Mouse (Mus musculus): ENCODE measurements around the gene Ndufa7. TPM values are rescaled to one million over a fixed set of nuclear protein-coding genes. Genes with fewer than 3 reads are reported as not detected.
"Not testable (repeated sequence)": the region's sequence is repeated elsewhere in the genome, so short reads cannot be mapped to it uniquely, and the experiment has no call there.

Ndufa7 gene
- polyA plus RNA-seq, 1 experiment from 2014 or later = 707 TPM

- WGBS = 78% methylated on average over 11 of the region's 11 CpGs
Measured at GRCm38 (mm10) chr17:33874411-33874810, 50.0 kb downstream of the Ndufa7 start.

GRCm38 (mm10) chr17:33875797-33876196 lies 51.4 kb downstream of the Ndufa7 start:
- H3K4me1 ChIP-seq (ENCODE audit: control insufficient read depth in 2 of 2, insufficient read depth in 2 of 2, low read length in 2 of 2); H3K9ac ChIP-seq (ENCODE audit: low read length); H3K4me2 ChIP-seq (ENCODE audit: low read length); H3K9me3 ChIP-seq (ENCODE audit: control insufficient read depth, low read length); H3K27me3 ChIP-seq (ENCODE audit: control insufficient read depth, insufficient read depth, low read length); H3K27ac ChIP-seq (replicated peaks in 1 of 2; ENCODE audit: control insufficient read depth in 1 of 2, insufficient read depth in 1 of 2, low read depth in 2 of 2, low read length in 2 of 2); H3K4me3 ChIP-seq (ENCODE audit: control insufficient read depth in 1 of 2, insufficient read depth in 1 of 2, low read depth in 1 of 2, low read length in 2 of 2); ATAC-seq (ENCODE audit: insufficient number of reproducible peaks, insufficient read depth, low FRiP score, low read depth): not testable (repeated sequence)
- whole genome bisulfite sequencing = 86% methylated on average over 5 of the region's 5 CpGs
- H3K36me3 ChIP-seq (ENCODE audit: control insufficient read depth, insufficient read depth, low read length) = peaks cover 47% of the 10 kb centered on the region

More at GRCm38 (mm10) chr17:33874411-33874810, 50.0 kb downstream of the Ndufa7 start:
- no peak overlapping the region for H3K27ac ChIP-seq (replicated peaks in 1 of 2; ENCODE audit: control insufficient read depth in 1 of 2, insufficient read depth in 1 of 2, low read depth in 2 of 2, low read length in 2 of 2)
- peaks cover 36% of the 10 kb centered on the region for H3K36me3 ChIP-seq (ENCODE audit: control insufficient read depth, insufficient read depth, low read length)
- no peak overlapping the region for H3K9ac ChIP-seq (ENCODE audit: low read length)
- no peaks in the 10 kb centered on the region for H3K4me1 ChIP-seq (ENCODE audit: control insufficient read depth in 2 of 2, insufficient read depth in 2 of 2, low read length in 2 of 2)
- no peak for ATAC-seq (ENCODE audit: insufficient number of reproducible peaks, insufficient read depth, low FRiP score, low read depth)
- no peak overlapping the region for H3K4me2 ChIP-seq (ENCODE audit: low read length)
- H3K27me3 ChIP-seq (ENCODE audit: control insufficient read depth, insufficient read depth, low read length) = no peaks in the 10 kb centered on the region
- no peak overlapping the region for H3K4me3 ChIP-seq (ENCODE audit: control insufficient read depth in 1 of 2, insufficient read depth in 1 of 2, low read depth in 1 of 2, low read length in 2 of 2)
- no peaks in the 10 kb centered on the region for H3K9me3 ChIP-seq (ENCODE audit: control insufficient read depth, low read length)

- not testable (repeated sequence) for H3K4me3 ChIP-seq (ENCODE audit: control insufficient read depth in 1 of 2, insufficient read depth in 1 of 2, low read depth in 1 of 2, low read length in 2 of 2)
- 85% methylated on average over 10 of the region's 11 CpGs for WGBS
Measured at GRCm38 (mm10) chr17:33884320-33884719, 59.9 kb downstream of the Ndufa7 start.

GRCm38 (mm10) chr17:33887802-33888201 lies 63.4 kb downstream of the Ndufa7 start:
- H3K4me2 ChIP-seq (ENCODE audit: low read length); H3K4me1 ChIP-seq (ENCODE audit: control insufficient read depth in 2 of 2, insufficient read depth in 2 of 2, low read length in 2 of 2); H3K4me3 ChIP-seq (ENCODE audit: control insufficient read depth in 1 of 2, insufficient read depth in 1 of 2, low read depth in 1 of 2, low read length in 2 of 2); H3K27me3 ChIP-seq (ENCODE audit: control insufficient read depth, insufficient read depth, low read length); H3K27ac ChIP-seq (replicated peaks in 1 of 2; ENCODE audit: control insufficient read depth in 1 of 2, insufficient read depth in 1 of 2, low read depth in 2 of 2, low read length in 2 of 2); H3K9me3 ChIP-seq (ENCODE audit: control insufficient read depth, low read length); ATAC-seq (ENCODE audit: insufficient number of reproducible peaks, insufficient read depth, low FRiP score, low read depth); H3K9ac ChIP-seq (ENCODE audit: low read length): not testable (repeated sequence)
- H3K36me3 ChIP-seq (ENCODE audit: control insufficient read depth, insufficient read depth, low read length) = peaks cover 27% of the 10 kb centered on the region
- WGBS = 33% methylated on average over 2 of the region's 2 CpGs

More at GRCm38 (mm10) chr17:33884320-33884719, 59.9 kb downstream of the Ndufa7 start:
- H3K36me3 ChIP-seq (ENCODE audit: control insufficient read depth, insufficient read depth, low read length) = peaks cover 54% of the 10 kb centered on the region
- H3K4me1 ChIP-seq (ENCODE audit: control insufficient read depth in 2 of 2, insufficient read depth in 2 of 2, low read length in 2 of 2); ATAC-seq (ENCODE audit: insufficient number of reproducible peaks, insufficient read depth, low FRiP score, low read depth); H3K9me3 ChIP-seq (ENCODE audit: control insufficient read depth, low read length); H3K27ac ChIP-seq (replicated peaks in 1 of 2; ENCODE audit: control insufficient read depth in 1 of 2, insufficient read depth in 1 of 2, low read depth in 2 of 2, low read length in 2 of 2); H3K9ac ChIP-seq (ENCODE audit: low read length); H3K4me2 ChIP-seq (ENCODE audit: low read length); H3K27me3 ChIP-seq (ENCODE audit: control insufficient read depth, insufficient read depth, low read length): not testable (repeated sequence)

Small RNA genes within 50 kb of the gene (microRNA-seq; reads per million reads assigned to microRNA genes)
- gene Gm27740 = not detected

Other genes starting within 250 kb of the Ndufa7 start
- gene Zfp414, start 195.5 kb upstream of the Ndufa7 start, polyA plus RNA-seq (2014; fragmentation: Nextera tagmentation; extraction: Ambion mirVana) = 48.4 and 51.5 TPM in 2 replicates
- 0.49 and 0.69 TPM in 2 replicates for gene Pram1, start 186.5 kb upstream of the Ndufa7 start, polyA plus RNA-seq (2014; fragmentation: Nextera tagmentation; extraction: Ambion mirVana)
- 185 and 197 TPM in 2 replicates for gene Hnrnpm, start 137.7 kb upstream of the Ndufa7 start, polyA plus RNA-seq (2014; fragmentation: Nextera tagmentation; extraction: Ambion mirVana)
- gene March2, start 105.9 kb upstream of the Ndufa7 start, polyA plus RNA-seq (2014; fragmentation: Nextera tagmentation; extraction: Ambion mirVana) = 71.0 and 85.3 TPM in 2 replicates
- gene Rab11b, start 64.0 kb upstream of the Ndufa7 start, polyA plus RNA-seq (2014; fragmentation: Nextera tagmentation; extraction: Ambion mirVana) = 300 and 314 TPM in 2 replicates
- 13.5 and 16.4 TPM in 2 replicates for gene Angptl4, start 42.7 kb upstream of the Ndufa7 start, polyA plus RNA-seq (2014; fragmentation: Nextera tagmentation; extraction: Ambion mirVana)
- gene Kank3, start 14.1 kb upstream of the Ndufa7 start, polyA plus RNA-seq (2014; fragmentation: Nextera tagmentation; extraction: Ambion mirVana) = 53.8 and 54.2 TPM in 2 replicates
- gene Rps28, start within 50 bp of the Ndufa7 start, polyA plus RNA-seq (2014; fragmentation: Nextera tagmentation; extraction: Ambion mirVana) = 653 and 768 TPM in 2 replicates
- 43.5 and 49.2 TPM in 2 replicates for gene Cd320, start 18.5 kb downstream of the Ndufa7 start, polyA plus RNA-seq (2014; fragmentation: Nextera tagmentation; extraction: Ambion mirVana)
- not detected in 2 replicates for gene Gm7029, start 49.3 kb downstream of the Ndufa7 start, polyA plus RNA-seq (2014; fragmentation: Nextera tagmentation; extraction: Ambion mirVana)
- gene Kifc1, start 66.1 kb downstream of the Ndufa7 start, polyA plus RNA-seq (2014; fragmentation: Nextera tagmentation; extraction: Ambion mirVana) = 4.5 and 5.4 TPM in 2 replicates
- 0.26 and 0.35 TPM in 2 replicates for gene Platr17, start 80.6 kb downstream of the Ndufa7 start, polyA plus RNA-seq (2014; fragmentation: Nextera tagmentation; extraction: Ambion mirVana)
- 24.5 and 27.2 TPM in 2 replicates for gene Daxx, start 84.8 kb downstream of the Ndufa7 start, polyA plus RNA-seq (2014; fragmentation: Nextera tagmentation; extraction: Ambion mirVana)
- 44.9 and 47.1 TPM in 2 replicates for gene Tapbp, start 91.3 kb downstream of the Ndufa7 start, polyA plus RNA-seq (2014; fragmentation: Nextera tagmentation; extraction: Ambion mirVana)
- 4.5 and 8.9 TPM in 2 replicates for gene Zbtb22, start 91.3 kb downstream of the Ndufa7 start, polyA plus RNA-seq (2014; fragmentation: Nextera tagmentation; extraction: Ambion mirVana)
- gene Rgl2, start 105.0 kb downstream of the Ndufa7 start, polyA plus RNA-seq (2014; fragmentation: Nextera tagmentation; extraction: Ambion mirVana) = 30.3 and 38.9 TPM in 2 replicates
- gene Pfdn6, start 115.8 kb downstream of the Ndufa7 start, polyA plus RNA-seq (2014; fragmentation: Nextera tagmentation; extraction: Ambion mirVana) = 110 TPM in 2 replicates
- gene Wdr46, start 116.1 kb downstream of the Ndufa7 start, polyA plus RNA-seq (2014; fragmentation: Nextera tagmentation; extraction: Ambion mirVana) = 14.7 and 15.5 TPM in 2 replicates
- gene B3galt4, start 126.9 kb downstream of the Ndufa7 start, polyA plus RNA-seq (2014; fragmentation: Nextera tagmentation; extraction: Ambion mirVana) = 3.8 and 4.6 TPM in 2 replicates
- gene Vps52, start 131.2 kb downstream of the Ndufa7 start, polyA plus RNA-seq (2014; fragmentation: Nextera tagmentation; extraction: Ambion mirVana) = 27.6 and 30.6 TPM in 2 replicates
- gene Rps18, start 131.4 kb downstream of the Ndufa7 start, polyA plus RNA-seq (2014; fragmentation: Nextera tagmentation; extraction: Ambion mirVana) = 1,085 and 1,186 TPM in 2 replicates
- gene H2-K1, start 175.8 kb downstream of the Ndufa7 start, polyA plus RNA-seq (2014; fragmentation: Nextera tagmentation; extraction: Ambion mirVana) = 32.3 and 37.8 TPM in 2 replicates
- gene Ring1, start 200.1 kb downstream of the Ndufa7 start, polyA plus RNA-seq (2014; fragmentation: Nextera tagmentation; extraction: Ambion mirVana) = 5.4 and 7.4 TPM in 2 replicates
- gene H2-Ke6, start 203.5 kb downstream of the Ndufa7 start, polyA plus RNA-seq (2014; fragmentation: Nextera tagmentation; extraction: Ambion mirVana) = 46.8 and 57.7 TPM in 2 replicates
- gene Slc39a7, start 207.1 kb downstream of the Ndufa7 start, polyA plus RNA-seq (2014; fragmentation: Nextera tagmentation; extraction: Ambion mirVana) = 48.0 and 53.2 TPM in 2 replicates
- 14.2 and 16.4 TPM in 2 replicates for gene Rxrb, start 207.2 kb downstream of the Ndufa7 start, polyA plus RNA-seq (2014; fragmentation: Nextera tagmentation; extraction: Ambion mirVana)
- gene Col11a2, start 214.9 kb downstream of the Ndufa7 start, polyA plus RNA-seq (2014; fragmentation: Nextera tagmentation; extraction: Ambion mirVana) = 0.32 and 0.51 TPM in 2 replicates

All from heart, embryonic 14.5 days (tissue).